Mouse (Mus musculus) thymus, adult 2 months (tissue): Measurements from ENCODE around the gene Tspan4. TPM values are rescaled to one million over a fixed set of nuclear protein-coding genes. Genes with fewer than 3 reads are reported as not detected.
A peak's percentile ranks its signal among the peaks of the same experiment; 100 is the strongest.

Experiments
- DNase-seq: peaks from one replicate; pipeline ENCODE4 v3.0.0; 2021
- H3K27ac ChIP-seq: fragments of 200-500 bp; 2 replicates; pipeline ENCODE4 v1.5.1; 2012; ENCODE audit warnings: low read length, control low read depth; ENCODE audit not compliant: control insufficient read depth, insufficient read depth
- H3K27me3 ChIP-seq: fragments of 200-500 bp; 2 replicates; pipeline ENCODE4 v1.6.1; 2012; ENCODE audit warnings: mild to moderate bottlenecking, low read length, moderate library complexity, mixed read lengths; ENCODE audit not compliant: control insufficient read depth, insufficient read depth
- H3K36me3 ChIP-seq: fragments of 200-500 bp; 2 replicates; pipeline ENCODE4 v1.6.1; 2012; ENCODE audit warnings: mild to moderate bottlenecking, low read length, moderate library complexity; ENCODE audit not compliant: control insufficient read depth, insufficient read depth
- H3K4me1 ChIP-seq: fragments of 200-500 bp; replicated peaks from 2 replicates; pipeline ENCODE4 v1.6.1; 2012; ENCODE audit warnings: low read length; ENCODE audit not compliant: control insufficient read depth, insufficient read depth
- H3K4me3 ChIP-seq: fragments of 200-500 bp; 2 replicates; pipeline ENCODE4 v1.5.1; 2012; ENCODE audit warnings: mild to moderate bottlenecking, low read length, control low read depth, moderate library complexity; ENCODE audit not compliant: control insufficient read depth, insufficient read depth
- CTCF ChIP-seq: fragments of 200-500 bp; IDR thresholded peaks from 2 replicates; pipeline ENCODE4 v1.5.1; 2012; ENCODE audit warnings: mild to moderate bottlenecking, control low read depth, low read length, moderate library complexity, borderline replicate concordance; ENCODE audit not compliant: control insufficient read depth, poor library complexity, insufficient read depth; ENCODE audit errors: extremely low read depth
- POLR2A ChIP-seq: fragments of 200-500 bp; IDR thresholded peaks from 2 replicates; pipeline ENCODE4 v1.6.1; 2012; ENCODE audit warnings: mild to moderate bottlenecking, low read length, control low read depth, moderate library complexity; ENCODE audit not compliant: control insufficient read depth, poor library complexity, insufficient read depth; ENCODE audit errors: extremely low read depth
- WGBS: fragments of 180-500 bp; shearing (Covaris S2); methylation state at CpG from one replicate; pipeline ENCODE4 v1.1.7; 2018; 5-methylcytosine and 5-hydroxymethylcytosine counted together
- polyA plus RNA-seq: library from polyadenylated mRNA; depleted of rRNA; stranded (reverse); fragments of >200 nt; gene quantifications from 2 replicates; pipeline ENCODE4 v1.2.3, GENCODE M21; 2012

Gene Tspan4
- polyA plus RNA-seq, 1 experiment: 45.1 TPM

- 10% methylated on average over 58 of the region's 59 CpGs for WGBS
- Histone ChIP-seq H3K4me1 (peaks cover 11% of the 10 kb centered on the region), H3K4me3 (peak overlapping the region; percentile 12; the same call in 1 of the 2 replicates), H3K27ac (no peak overlapping the region), H3K36me3 (no peaks in the 10 kb centered on the region), H3K27me3 (peaks cover 2% of the 10 kb centered on the region; the same call in 1 of the 2 replicates)
- TF ChIP-seq POLR2A (no peak), CTCF (0 out of 2 replicates have a peak, but pooled peaks have one; percentile 28)
- DNase-seq: no peak
These were observed 13.3 kb upstream of the Tspan4 start for GRCm38 (mm10) chr7:141461521-141462332.

- Histone ChIP-seq H3K36me3 (no peaks in the 10 kb centered on the region), H3K27me3 (peaks cover 2% of the 10 kb centered on the region; the same call in 1 of the 2 replicates), H3K27ac (no peak overlapping the region), H3K4me1 (peaks cover 14% of the 10 kb centered on the region), H3K4me3 (no peak overlapping the region)
- TF ChIP-seq CTCF: no peak
- TF ChIP-seq POLR2A: no peak
- DNase-seq: no peak
- WGBS: 59% methylated on average over 5 of the region's 5 CpGs
These were observed 12.7 kb upstream of the Tspan4 start for GRCm38 (mm10) chr7:141462333-141462821.

GRCm38 (mm10) chr7:141463824-141464602 lies 11.0 kb upstream of the Tspan4 start:
- no peak overlapping the region for H3K4me3 ChIP-seq
- TF ChIP-seq POLR2A: no peak
- H3K36me3 ChIP-seq: no peaks in the 10 kb centered on the region
- peaks cover 28% of the 10 kb centered on the region for H3K4me1 ChIP-seq
- peaks cover 2% of the 10 kb centered on the region; the same call in 1 of the 2 replicates for H3K27me3 ChIP-seq
- 50% methylated on average over 12 of the region's 12 CpGs for WGBS
- no peak for DNase-seq
- H3K27ac ChIP-seq: no peak overlapping the region

GRCm38 (mm10) chr7:141464603-141465201 lies 10.3 kb upstream of the Tspan4 start:
- 11% methylated on average over 38 of the region's 38 CpGs for WGBS
- Histone ChIP-seq H3K27ac (no peak overlapping the region), H3K4me1 (peaks cover 30% of the 10 kb centered on the region), H3K27me3 (peaks cover 2% of the 10 kb centered on the region; the same call in 1 of the 2 replicates), H3K4me3 (no peak overlapping the region), H3K36me3 (no peaks in the 10 kb centered on the region)
- no peak for TF ChIP-seq POLR2A
- no peak for TF ChIP-seq CTCF
- no peak for DNase-seq

GRCm38 (mm10) chr7:141465388-141466044 lies 9.5 kb upstream of the Tspan4 start:
- no peak for DNase-seq
- Histone ChIP-seq H3K36me3 (0 out of 2 replicates have a peak, but pooled peaks cover 3% of the 10 kb centered on the region), H3K4me3 (no peak overlapping the region), H3K4me1 (peaks cover 30% of the 10 kb centered on the region), H3K27me3 (peaks cover 2% of the 10 kb centered on the region; the same call in 1 of the 2 replicates), H3K27ac (no peak overlapping the region)
- WGBS: 55% methylated on average over 10 of the region's 10 CpGs
- no peak for TF ChIP-seq CTCF
- TF ChIP-seq POLR2A: no peak
